Mouse (Mus musculus): ENCODE results near the gene Rras. TPM values are rescaled to one million over a fixed set of nuclear protein-coding genes. Genes with fewer than 3 reads are reported as not detected.
A peak's percentile ranks its signal among the peaks of the same experiment; 100 is the strongest.

Rras gene
- total RNA-seq, 2 experiments from 2014 or later: 12.4 to 13.1 TPM

- no peak overlapping the region for H3K27ac ChIP-seq
- no peak for TF ChIP-seq CTCF (conservative IDR thresholded peaks at IDR 0.05)
- no peak overlapping the region for H3K4me3 ChIP-seq
- DNase-seq (ENCODE audit: low spot score in 2 of 2): no peak
Measured at GRCm38 (mm10) chr7:45038411-45038810, 20.6 kb downstream of the Rras start.

- Histone ChIP-seq H3K4me3 (no peak overlapping the region), H3K27ac (no peak overlapping the region)
- no peak for DNase-seq (ENCODE audit: low spot score in 2 of 2)
Measured at GRCm38 (mm10) chr7:45040851-45041250, 23.1 kb downstream of the Rras start.

GRCm38 (mm10) chr7:45043307-45043706 lies 25.5 kb downstream of the Rras start:
- Histone ChIP-seq H3K27ac (no peak overlapping the region), H3K4me3 (no peak overlapping the region)
- DNase-seq (ENCODE audit: low spot score in 2 of 2): no peak
- no peak for TF ChIP-seq CTCF (conservative IDR thresholded peaks at IDR 0.05)

More at GRCm38 (mm10) chr7:45040851-45041250, 23.1 kb downstream of the Rras start:
- no peak for TF ChIP-seq CTCF (conservative IDR thresholded peaks at IDR 0.05)

- Histone ChIP-seq H3K27ac (no peak overlapping the region), H3K4me3 (no peak overlapping the region)
- no peak for DNase-seq (ENCODE audit: low spot score in 2 of 2)
- TF ChIP-seq CTCF (conservative IDR thresholded peaks at IDR 0.05): no peak
Measured at GRCm38 (mm10) chr7:45045741-45046140, 28.0 kb downstream of the Rras start.

GRCm38 (mm10) chr7:45046853-45047350 lies 29.1 kb downstream of the Rras start:
- no peak for DNase-seq (ENCODE audit: low spot score in 2 of 2)
- TF ChIP-seq CTCF (conservative IDR thresholded peaks at IDR 0.05): no peak

GRCm38 (mm10) chr7:45047491-45047890 lies 29.7 kb downstream of the Rras start:
- no peak for TF ChIP-seq CTCF (conservative IDR thresholded peaks at IDR 0.05)
- DNase-seq (ENCODE audit: low spot score in 2 of 2): no peak
- no peak overlapping the region for H3K4me3 ChIP-seq
- no peak overlapping the region for H3K27ac ChIP-seq

More at GRCm38 (mm10) chr7:45046853-45047350, 29.1 kb downstream of the Rras start:
- Histone ChIP-seq H3K27ac (no peak overlapping the region), H3K4me3 (no peak overlapping the region)

- no peak for DNase-seq (ENCODE audit: low spot score in 2 of 2)
- H3K27ac ChIP-seq: no peak overlapping the region
- TF ChIP-seq CTCF (conservative IDR thresholded peaks at IDR 0.05): no peak
- H3K4me3 ChIP-seq: no peak overlapping the region
Measured at GRCm38 (mm10) chr7:45048001-45048890, 30.5 kb downstream of the Rras start.

DNA sequence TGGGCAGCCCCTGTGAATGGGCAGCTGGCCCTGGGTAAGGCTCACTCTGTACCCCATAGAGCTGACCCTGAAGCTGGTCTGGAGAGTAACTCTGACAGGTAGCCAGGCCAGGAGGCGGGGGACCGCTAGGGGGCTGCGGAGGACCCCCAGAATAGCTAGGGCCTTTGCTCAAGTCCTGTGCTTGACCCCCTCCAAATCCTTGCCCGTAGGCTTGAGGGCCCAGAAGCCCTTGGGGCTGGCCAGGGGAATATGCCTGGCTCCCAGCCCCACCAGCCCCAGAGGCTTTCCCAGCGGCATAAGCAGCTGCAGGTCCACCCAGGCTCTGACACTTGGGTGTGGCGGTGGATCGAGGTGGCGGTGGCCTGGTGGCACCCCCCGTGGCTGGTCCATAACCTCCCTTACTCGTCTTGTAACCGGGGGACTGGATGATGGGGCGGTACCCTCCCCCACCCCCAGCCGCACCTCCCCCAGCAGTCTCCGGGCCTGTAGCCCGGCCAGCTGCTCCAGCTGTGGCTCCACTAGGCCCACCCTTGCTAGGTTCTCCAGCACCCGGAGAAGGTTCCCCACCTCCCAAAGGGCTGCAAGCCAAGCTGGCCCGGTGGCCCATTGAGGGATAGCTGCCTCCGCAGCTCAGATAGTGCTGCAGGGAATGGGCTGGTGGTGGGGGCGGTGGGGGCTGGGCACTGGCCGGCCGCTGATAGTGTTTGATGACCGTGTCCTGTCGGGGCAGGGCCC lies 31.3 kb downstream of the Rras start:
- Histone ChIP-seq H3K4me3 (no peak overlapping the region), H3K27ac (no peak overlapping the region)
- no peak for TF ChIP-seq CTCF (conservative IDR thresholded peaks at IDR 0.05)
- DNase-seq (ENCODE audit: low spot score in 2 of 2): no peak

- Histone ChIP-seq H3K27ac (peak overlapping the region; percentile 99), H3K4me3 (peak overlapping the region; percentile 84)
- DNase-seq (ENCODE audit: low spot score in 2 of 2): peak; percentile 64 to 84
- no peak for TF ChIP-seq CTCF (conservative IDR thresholded peaks at IDR 0.05)
Measured at GRCm38 (mm10) chr7:45050945-45051600, 33.3 kb downstream of the Rras start.

- DNase-seq (ENCODE audit: low spot score in 2 of 2): no peak
Measured at GRCm38 (mm10) chr7:45051601-45051974, 33.8 kb downstream of the Rras start.

GRCm38 (mm10) chr7:45052181-45052861 lies 34.6 kb downstream of the Rras start:
- peak in 1 of 2 experiments; percentile 47 for DNase-seq (ENCODE audit: low spot score in 2 of 2)
- Histone ChIP-seq H3K4me3 (peak overlapping the region; percentile 84), H3K27ac (peak overlapping the region; percentile 99)
- no peak for TF ChIP-seq CTCF (conservative IDR thresholded peaks at IDR 0.05)

More at GRCm38 (mm10) chr7:45051601-45051974, 33.8 kb downstream of the Rras start:
- Histone ChIP-seq H3K4me3 (peak overlapping the region; percentile 84), H3K27ac (peak overlapping the region; percentile 99)
- no peak for TF ChIP-seq CTCF (conservative IDR thresholded peaks at IDR 0.05)

GRCm38 (mm10) chr7:45052862-45053116 lies 35.0 kb downstream of the Rras start, which contains the start of gene Prr12:
Gene Prr12 (minus strand): TSS chr7:45052881.
- TF ChIP-seq CTCF (conservative IDR thresholded peaks at IDR 0.05): no peak
- H3K4me3 ChIP-seq: peak within 1 kb of the TSS; percentile 84
- DNase-seq (ENCODE audit: low spot score in 2 of 2): no peak
- H3K27ac ChIP-seq: peak within 1 kb of the TSS; percentile 99

Data from layer of hippocampus, adult 2 months (tissue).